Mouse (Mus musculus) lung, postnatal 4 days (tissue): ENCODE data around the gene Gfer.
"Not testable (repeated sequence)": the region's sequence is repeated elsewhere in the genome, so short reads cannot be mapped to it uniquely, and the experiment has no call there.

ENCODE experiments used
- DNase-seq, 2 experiments: peaks; one replicate each; pipeline ENCODE4 v3.0.0; 2021

Gene Gfer

DNA sequence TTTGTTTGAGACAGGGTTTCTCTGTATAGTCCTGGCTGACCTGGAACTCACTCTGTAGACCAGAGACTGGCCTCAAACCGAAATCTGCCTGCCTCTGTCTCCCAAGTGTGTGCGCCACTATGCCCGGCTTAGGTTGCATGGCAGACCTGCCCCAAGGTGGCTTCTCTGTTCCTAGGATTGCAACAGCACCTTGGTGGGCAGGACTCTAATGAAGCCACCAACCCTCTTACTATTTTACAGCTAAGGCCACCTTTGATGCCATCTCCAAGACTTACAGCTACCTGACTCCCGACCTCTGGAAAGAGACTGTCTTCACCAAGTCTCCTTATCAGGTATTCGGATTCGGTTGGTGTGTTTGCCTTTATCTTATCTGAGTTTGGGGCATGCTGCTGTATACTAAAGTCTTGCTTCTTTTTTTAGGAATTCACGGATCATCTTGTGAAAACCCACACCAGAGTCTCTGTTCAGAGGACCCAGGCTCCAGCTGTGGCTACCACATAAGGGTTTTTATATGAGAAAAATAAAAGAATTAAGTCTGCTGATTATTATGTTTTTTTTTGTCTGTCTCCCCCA is 25.5 kb upstream of the Gfer start:
- peak in 1 of 2 experiments; percentile 14 for DNase-seq

- DNase-seq, result peak in 1 of 2 experiments; percentile 19
Observed at GRCm38 (mm10) chr17:24720616-24721015, 24.7 kb upstream of the Gfer start.

- DNase-seq, result peak; percentile 99
Observed at GRCm38 (mm10) chr17:24719494-24720222, 23.7 kb upstream of the Gfer start.

- not testable (repeated sequence) for DNase-seq
Observed at GRCm38 (mm10) chr17:24718938-24719337, 23.0 kb upstream of the Gfer start.

GRCm38 (mm10) chr17:24717943-24718342 is 22.0 kb upstream of the Gfer start, which contains the start of the genes Rnf151 and Rps2:
Gene Rnf151 (minus strand): TSS chr17:24718063.
Gene Rps2 (plus strand): TSS chr17:24718116.
- no peak for DNase-seq

DNA sequence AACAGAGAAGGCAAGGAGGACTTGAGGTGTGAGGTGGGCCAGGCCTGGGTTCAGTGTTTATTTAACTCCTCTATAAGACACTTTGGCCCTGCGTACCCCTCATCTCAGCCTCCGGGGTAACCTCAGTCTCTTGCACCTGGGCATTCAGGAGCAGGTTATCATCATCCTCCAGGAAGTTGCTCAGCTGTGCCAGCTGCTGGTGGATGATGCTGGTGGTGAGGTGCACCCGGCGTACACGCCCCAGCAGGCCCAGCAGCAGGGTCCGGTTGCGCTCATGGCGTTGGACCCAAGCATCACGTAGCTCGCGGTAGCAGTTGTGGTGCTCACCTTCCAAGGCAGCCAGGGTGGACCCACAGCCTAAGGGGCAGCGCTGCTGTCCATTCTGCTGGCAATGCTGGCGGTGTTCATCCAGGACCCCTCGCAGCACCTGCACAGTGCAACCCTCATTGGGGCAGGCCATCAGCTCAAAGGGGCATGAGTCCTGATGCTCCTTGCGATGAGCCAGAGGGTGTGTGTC is 20.3 kb upstream of the Gfer start:
- DNase-seq, result peak in 1 of 2 experiments; percentile 22

DNA sequence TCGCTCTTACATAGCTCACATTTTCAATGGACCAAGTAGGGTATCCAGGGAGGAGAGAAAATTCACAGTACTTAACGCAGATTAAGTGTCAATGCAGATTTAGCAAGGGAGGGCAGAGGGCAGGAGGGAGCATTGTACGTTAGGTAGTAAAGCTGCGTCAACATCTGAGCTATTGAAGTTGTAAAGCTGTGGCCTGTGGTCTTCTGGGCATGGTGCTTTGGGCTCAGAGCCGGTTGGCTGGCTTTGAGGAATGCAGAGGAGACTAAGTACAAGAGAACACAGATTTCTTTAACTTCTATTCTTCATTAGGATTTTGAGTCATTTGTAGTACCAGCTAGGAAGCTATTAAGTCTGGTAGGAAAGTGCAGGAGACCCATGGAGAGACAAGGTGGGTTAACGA is 19.6 kb upstream of the Gfer start:
- DNase-seq, result no peak

DNA sequence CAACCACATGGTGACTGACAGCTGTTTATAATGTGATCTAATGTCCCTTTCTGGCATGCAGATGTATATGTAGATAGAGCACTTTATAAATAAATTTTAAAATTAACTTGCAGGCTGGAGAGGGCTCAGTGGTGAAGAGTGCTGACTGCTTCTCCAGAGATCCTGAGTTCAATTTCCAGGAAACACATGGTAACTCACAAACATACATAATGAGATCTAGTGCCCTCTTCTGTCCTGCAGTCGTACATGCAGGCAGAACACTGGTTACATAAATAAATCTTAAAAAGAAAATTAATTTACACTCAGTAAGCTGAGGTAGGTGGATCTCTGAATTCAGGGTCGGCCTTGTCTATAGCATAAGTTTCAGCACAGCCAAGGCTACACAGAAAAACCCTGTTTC is 12.7 kb upstream of the Gfer start:
- no peak for DNase-seq

DNA sequence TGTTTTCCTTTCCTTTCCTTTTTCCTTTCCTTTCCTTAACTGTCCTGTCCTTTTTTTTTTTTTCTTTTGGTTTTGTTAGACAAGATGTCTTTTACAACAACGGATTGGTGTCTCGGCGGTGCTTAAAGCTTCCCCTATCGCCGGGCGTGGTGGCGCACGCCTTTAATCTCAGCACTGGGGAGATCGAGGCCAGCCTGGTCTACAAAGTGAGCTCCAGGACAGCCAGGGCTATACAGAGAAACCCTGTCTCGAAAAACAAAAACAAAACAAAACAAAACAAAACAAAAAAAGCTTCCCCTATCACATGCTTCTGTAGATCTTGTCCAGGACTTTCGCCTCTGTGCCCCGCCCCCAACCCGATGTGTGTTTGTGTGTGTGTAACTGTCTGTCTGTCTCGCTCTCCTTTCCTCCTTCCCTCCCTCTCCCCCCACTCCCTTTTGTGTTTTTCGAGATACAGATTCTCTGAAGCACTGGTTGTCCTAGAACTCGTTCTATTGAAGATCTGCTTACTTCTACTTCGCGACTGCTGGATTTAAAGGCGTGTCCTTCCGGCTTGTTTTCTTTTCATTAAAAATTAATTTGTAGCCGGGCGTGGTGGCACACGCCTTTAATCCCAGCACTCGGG is 12.0 kb upstream of the Gfer start:
- DNase-seq, result peak in 1 of 2 experiments; percentile 14

DNA sequence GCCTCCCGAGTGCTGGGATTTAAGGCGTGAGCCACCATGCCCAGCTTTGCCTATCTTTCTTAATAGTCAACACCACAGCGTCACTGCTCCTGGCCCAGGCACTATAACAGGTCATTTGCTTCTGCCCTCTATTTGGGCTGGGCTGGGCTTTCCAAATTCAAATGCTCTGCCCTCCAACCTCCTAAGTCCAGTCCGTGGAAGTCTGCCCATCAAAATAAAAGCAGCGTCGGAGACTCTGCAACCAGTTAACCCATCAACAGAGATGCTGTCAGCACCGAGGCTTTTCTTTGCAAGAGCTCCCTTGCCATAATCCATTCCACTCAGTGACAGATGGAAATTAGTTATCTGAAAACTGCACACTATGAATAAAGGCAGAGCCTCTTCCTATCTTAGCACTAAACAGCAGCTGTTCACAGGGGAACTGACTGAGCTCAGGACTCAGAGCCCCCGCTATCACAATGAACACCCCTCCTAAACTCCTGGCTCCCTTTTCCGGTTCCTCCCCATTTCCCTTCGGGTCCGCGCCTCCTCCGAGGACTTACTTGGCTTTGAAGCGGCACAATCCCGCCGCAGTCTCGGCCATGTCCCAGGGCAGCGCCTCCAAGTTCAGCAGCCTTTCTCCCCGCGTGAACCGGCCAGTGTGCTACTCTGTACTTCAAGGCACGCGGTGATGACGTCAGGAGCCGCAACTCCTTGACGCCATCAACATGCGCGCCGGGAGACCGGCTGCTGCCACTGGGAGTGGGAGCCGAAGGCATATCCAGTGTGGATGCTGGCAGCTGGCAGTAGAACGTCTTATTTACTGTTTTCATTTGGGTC is 11.2 kb upstream of the Gfer start, which contains the start of gene Tbl3:
Tbl3 (minus strand) TSS at position 679 of the 819 bp plus-strand sequence.
- peak; percentile 95 to 96 for DNase-seq

GRCm38 (mm10) chr17:24705821-24706220 is 9.9 kb upstream of the Gfer start:
- DNase-seq, result no peak

- no peak for DNase-seq
Observed at GRCm38 (mm10) chr17:24701251-24701650, 5.3 kb upstream of the Gfer start.

- DNase-seq, result no peak
Observed at GRCm38 (mm10) chr17:24699473-24699872, 3.5 kb upstream of the Gfer start.

DNA sequence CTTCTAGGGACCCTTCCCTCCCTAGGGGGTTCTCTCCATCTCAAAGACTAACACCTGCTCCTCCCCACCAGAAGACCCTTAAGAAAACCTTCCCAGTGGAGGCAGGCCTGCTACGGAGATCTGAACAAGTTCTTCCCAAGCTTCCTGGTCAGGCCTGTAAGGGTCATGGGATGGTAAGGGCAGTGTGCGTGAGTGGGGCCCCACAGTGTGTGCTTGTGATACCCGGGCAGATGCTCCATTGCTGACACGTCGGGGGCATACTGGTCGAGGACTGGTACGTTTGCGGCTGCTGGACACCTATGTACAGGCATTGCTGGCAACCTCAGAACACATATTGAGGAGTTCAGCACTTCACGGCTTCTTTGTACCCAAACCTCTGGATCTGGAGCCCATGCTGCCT is 2.8 kb upstream of the Gfer start:
- no peak for DNase-seq

DNA sequence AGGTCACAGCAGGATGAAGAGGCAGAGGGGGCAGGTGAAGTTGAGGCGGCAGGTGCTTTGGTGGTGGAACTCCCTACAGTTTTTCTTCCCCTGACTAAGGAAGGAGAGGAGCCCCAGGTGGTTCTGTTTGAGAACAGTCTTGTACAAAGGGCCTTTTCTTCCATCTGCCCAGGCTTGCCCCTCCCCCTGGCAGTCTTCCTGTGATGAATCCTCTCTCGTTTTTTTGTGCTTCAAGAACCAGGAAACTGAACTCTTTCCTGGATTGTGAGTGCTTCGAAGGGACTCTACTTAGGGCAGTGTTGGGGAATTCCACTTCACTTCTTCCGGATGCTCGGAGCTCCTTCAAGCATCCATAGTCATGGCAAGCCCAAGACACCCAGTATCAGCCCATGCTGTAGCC is 2.0 kb upstream of the Gfer start:
- no peak for DNase-seq

DNA sequence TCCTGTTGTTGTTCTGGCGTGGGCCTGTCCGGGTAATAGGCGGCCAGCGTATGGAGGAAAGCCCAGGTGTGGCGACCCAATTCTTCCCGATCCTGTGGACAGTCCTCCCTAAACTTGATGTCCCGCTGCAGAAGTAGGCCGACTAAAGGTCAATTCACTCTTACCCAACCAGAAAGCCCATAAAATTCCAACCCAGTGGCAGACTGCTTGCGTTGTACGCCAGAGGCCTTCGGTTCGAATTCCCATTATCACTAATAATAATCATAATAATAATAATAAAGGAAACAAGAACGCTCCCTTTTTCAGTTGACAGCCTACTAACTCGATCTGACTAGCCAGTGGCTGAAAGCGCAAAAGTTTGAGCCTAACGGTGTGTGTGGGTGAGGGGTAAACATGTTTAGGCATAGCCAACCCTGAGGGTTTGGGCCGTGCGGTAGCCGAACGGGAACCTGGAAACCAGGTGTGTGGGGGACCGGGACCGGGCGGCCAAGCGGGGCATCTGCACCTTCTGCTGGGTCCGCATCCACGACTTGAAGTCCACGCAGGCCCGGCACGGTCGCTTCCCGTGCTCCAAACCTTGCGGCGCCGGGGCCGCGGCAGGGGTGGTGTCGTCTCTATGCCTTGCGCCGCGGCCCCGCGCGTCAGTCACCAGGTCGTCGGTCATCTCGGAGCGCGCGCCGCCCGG is 488 bp downstream of the Gfer start:
- no peak for DNase-seq

- DNase-seq, result no peak
Observed at GRCm38 (mm10) chr17:24692385-24692784, 3.6 kb downstream of the Gfer start.

- DNase-seq, result no peak
Observed at GRCm38 (mm10) chr17:24689251-24690081, 6.5 kb downstream of the Gfer start, which contains the start of gene Syngr3. Gene Syngr3 (minus strand): TSS chr17:24689955.

DNA sequence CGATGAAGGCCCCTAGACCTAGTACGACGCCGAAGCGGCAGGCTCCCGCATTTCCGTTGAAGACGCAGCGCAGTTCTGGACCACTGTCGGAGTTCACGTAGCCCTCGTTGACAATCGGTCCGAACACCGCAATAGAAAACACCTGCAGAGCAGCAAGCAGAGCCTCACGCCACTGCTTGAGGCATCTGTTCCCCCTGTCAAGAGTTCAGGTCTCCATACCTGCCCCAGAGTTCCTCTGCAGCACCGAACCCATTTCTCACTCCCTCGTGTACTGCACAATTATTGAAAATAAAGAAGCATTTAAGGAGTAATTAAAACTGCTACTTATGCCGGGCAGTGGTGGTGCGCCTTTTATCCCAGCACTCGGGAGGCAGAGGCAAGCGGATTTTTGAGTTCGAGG is 8.4 kb downstream of the Gfer start:
- no peak for DNase-seq

- DNase-seq, result peak; percentile 67 to 70
Observed at GRCm38 (mm10) chr17:24687146-24687595, 8.8 kb downstream of the Gfer start.

GRCm38 (mm10) chr17:24686514-24686913 is 9.4 kb downstream of the Gfer start:
- DNase-seq, result peak; percentile 44 to 60
